Mouse (Mus musculus) C2C12 (cell line): ENCODE measurements around the gene Erf.

ENCODE experiments used
- CEBPB ChIP-seq: IDR thresholded peaks from one replicate; pipeline ENCODE4 v1.6.1; 2011; ENCODE audit warnings: low read depth, mild to moderate bottlenecking, control low read depth, moderate library complexity
- CTCF ChIP-seq: IDR thresholded peaks from one replicate; pipeline ENCODE4 v1.5.1; 2011; ENCODE audit not compliant: control insufficient read depth, insufficient read depth, insufficient read length
- FOSL1 ChIP-seq: IDR thresholded peaks from one replicate; pipeline ENCODE4 v1.8.0; 2011; ENCODE audit warnings: mild to moderate bottlenecking, low read length; ENCODE audit not compliant: poor library complexity, insufficient read depth, severe bottlenecking
- MAX ChIP-seq: IDR thresholded peaks from one replicate; pipeline ENCODE4 v1.6.1; 2011; ENCODE audit warnings: mild to moderate bottlenecking, control low read depth
- MYOD1 ChIP-seq: IDR thresholded peaks from one replicate; pipeline ENCODE4 v1.6.1; 2011; ENCODE audit warnings: low read depth; ENCODE audit not compliant: control insufficient read depth, insufficient read length
- MYOG ChIP-seq: IDR thresholded peaks from one replicate; pipeline ENCODE4 v1.6.1; 2011; ENCODE audit not compliant: control insufficient read depth, insufficient read length; ENCODE audit errors: extremely low read depth
- USF1 ChIP-seq: IDR thresholded peaks from one replicate; pipeline ENCODE4 v1.6.1; 2011; ENCODE audit warnings: low read depth, mild to moderate bottlenecking, control low read depth, moderate library complexity

DNA sequence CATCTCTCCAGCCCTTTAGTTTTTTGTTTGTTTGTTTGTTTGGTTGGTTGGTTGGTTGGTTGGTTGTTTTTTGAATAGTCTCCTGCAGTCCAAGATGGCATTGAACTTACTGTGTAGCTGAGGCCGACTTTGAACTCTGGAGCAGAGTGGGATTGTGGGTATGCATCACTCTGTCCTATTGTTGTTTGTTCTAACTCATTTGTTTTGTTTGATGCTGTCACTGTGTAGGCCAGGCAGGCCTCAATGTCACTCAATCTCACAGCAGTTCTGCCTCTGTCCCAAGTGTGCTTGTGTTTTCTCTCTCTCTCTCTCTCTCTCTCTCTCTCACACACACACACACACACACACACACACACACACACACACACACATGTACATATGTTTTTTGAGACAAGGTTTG is 11.3 kb upstream of the Erf start:
- TF ChIP-seq CTCF (no peak), MYOD1 (no peak), USF1 (no peak), FOSL1 (no peak), MAX (no peak), MYOG (no peak), CEBPB (no peak)
